Mouse (Mus musculus): Measurements from ENCODE around the gene Spin1. TPM values are rescaled to one million over a fixed set of nuclear protein-coding genes. Genes with fewer than 3 reads are reported as not detected.
"Not testable (repeated sequence)": the region's sequence is repeated elsewhere in the genome, so short reads cannot be mapped to it uniquely, and the experiment has no call there.

Spin1 gene
- total RNA-seq (2021) = 100 to 1,000 TPM; 163 to 175 TPM
- long read RNA-seq, experiment 1, full-length matches to known transcripts = 201 of 305 reads
- long read RNA-seq, experiment 1, partial matches to known transcripts = 32 of 305 reads
- long read RNA-seq, experiment 1, other reads (novel, unspliced or antisense) = 72 of 305 reads
- long read RNA-seq, experiment 2, full-length matches to known transcripts = 133 of 184 reads
- long read RNA-seq, experiment 2, partial matches to known transcripts = 11 of 184 reads
- long read RNA-seq, experiment 2, other reads (novel, unspliced or antisense) = 40 of 184 reads

DNA sequence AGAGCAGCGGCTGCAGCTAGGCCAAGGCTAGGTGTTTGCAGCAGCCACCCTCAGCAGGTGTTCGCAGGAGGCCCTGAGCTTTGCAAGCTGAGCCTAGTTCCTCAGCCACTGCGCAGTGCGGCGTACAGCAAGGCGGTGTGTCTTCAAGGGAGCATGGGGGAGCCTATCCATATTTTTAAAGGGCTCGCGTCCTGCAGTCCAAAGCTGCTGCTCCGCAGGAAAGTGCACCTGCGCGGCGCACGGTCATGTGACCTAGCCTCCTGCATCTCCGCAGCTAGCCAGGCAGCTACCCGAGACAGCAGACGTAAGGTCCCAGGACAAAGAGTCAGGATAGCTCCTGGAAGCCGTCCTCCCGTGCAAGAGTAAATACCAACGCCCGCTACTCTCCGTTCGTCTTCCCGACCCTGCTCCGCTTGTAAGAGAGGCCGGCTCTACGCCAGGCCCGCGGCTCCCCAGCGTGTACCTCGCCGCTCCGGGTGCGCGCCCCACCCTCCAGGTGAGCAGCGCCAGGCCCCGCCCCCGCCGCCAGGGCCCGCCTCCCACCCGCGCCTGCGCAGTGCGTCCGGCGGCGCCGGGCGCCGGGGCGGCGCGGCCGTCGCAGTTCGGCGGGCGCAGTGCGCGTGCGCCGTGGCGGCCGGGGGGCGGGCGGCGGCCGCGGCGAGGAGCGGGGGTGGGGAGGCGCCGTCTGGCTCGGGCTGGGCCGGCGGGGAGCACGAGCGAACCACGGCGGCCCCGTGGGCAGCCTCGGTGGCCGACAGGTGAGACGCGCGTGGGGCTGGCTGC, at the start of gene Spin1:
Gene Spin1 (plus strand): TSS at position 648 of the 783 bp plus-strand sequence.
- intact Hi-C loops (cut with DNase I) = loop anchor here (5.0 to 10.0 kb wide), 3 partner anchors 153 to 544 kb away; partner anchors contain the start of gene Cks2
- Histone ChIP-seq H3K4me3 (peak within 1 kb of the TSS; percentile 84), H3K27ac (peak within 1 kb of the TSS; percentile 95)
- peak; percentile 88 to 89 for DNase-seq (ENCODE audit: extremely low spot score in 1 of 2, low spot score in 2 of 2)
- no peak for TF ChIP-seq CTCF (IDR thresholded peaks at IDR 0.05)

DNA sequence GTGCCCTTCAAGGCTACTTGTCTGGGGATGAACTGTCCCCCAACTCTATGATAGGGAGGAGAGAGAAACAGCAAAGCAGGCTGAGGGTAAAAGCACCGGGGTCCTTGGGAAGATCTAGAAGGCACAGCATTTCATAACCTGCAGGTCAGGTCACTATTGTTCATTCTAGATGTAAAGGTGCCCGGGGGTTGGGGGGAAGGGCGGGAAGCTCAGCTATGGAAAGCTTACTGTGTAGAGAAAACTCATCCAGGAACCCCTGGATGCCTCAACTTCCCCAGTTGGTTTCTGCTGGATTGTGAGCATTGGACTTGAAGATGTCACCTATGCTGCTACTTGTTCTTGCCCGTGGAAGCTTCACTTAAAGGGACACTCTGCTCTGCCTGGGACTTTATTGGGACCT, 49.7 kb upstream of the Spin1 start:
- no peak overlapping the region for H3K4me3 ChIP-seq
- TF ChIP-seq CTCF (IDR thresholded peaks at IDR 0.05) = no peak
- H3K27ac ChIP-seq = no peak overlapping the region
- no peak for DNase-seq (ENCODE audit: extremely low spot score in 1 of 2, low spot score in 2 of 2)
- intact Hi-C loops (cut with DNase I) = no loop called here

DNA sequence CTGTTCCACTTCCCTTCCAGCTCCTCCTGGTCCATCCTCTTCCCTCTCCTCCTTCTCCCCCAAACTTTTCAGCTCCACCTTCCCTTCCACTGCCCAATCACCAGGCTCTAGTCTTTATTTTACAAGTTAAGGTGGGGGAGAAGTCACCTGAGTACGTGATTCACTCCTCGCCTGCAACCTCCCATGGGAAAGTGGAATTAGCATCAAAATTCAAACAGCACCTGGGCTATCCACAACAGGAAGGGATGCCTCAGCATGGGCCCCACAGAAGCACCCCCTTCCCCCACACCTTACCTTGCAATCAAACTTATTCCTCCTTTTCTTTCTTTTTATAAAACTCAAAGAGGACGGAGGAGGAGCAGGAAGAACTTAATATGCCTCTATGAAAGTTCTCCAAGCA, 48.3 kb upstream of the Spin1 start:
- intact Hi-C loops (cut with DNase I) = no loop called here
- no peak overlapping the region for H3K4me3 ChIP-seq
- no peak for TF ChIP-seq CTCF (IDR thresholded peaks at IDR 0.05)
- no peak for DNase-seq (ENCODE audit: extremely low spot score in 1 of 2, low spot score in 2 of 2)
- no peak overlapping the region for H3K27ac ChIP-seq

DNA sequence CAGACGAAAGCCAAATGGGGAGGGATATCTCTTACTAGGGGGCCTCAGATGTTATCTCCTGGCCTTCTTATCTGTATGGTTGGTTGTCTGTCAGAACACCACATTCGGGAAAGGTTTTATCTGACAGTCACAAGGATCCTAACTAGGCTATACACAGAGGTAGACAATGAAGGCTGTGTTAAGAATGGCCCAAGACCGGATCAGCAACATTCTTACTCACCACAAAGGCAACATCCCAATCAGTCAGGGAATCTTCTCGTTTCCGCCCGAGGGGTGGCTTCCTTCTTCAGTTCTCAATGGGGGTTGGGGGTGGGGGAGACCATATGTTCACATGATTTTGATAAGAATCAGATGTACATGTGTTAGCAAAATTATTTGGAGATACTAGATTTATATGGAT, 37.7 kb upstream of the Spin1 start:
- TF ChIP-seq CTCF (IDR thresholded peaks at IDR 0.05) = no peak
- intact Hi-C loops (cut with DNase I) = no loop called here
- no peak for DNase-seq (ENCODE audit: extremely low spot score in 1 of 2, low spot score in 2 of 2)
- Histone ChIP-seq H3K4me3 (no peak overlapping the region), H3K27ac (no peak overlapping the region)

DNA sequence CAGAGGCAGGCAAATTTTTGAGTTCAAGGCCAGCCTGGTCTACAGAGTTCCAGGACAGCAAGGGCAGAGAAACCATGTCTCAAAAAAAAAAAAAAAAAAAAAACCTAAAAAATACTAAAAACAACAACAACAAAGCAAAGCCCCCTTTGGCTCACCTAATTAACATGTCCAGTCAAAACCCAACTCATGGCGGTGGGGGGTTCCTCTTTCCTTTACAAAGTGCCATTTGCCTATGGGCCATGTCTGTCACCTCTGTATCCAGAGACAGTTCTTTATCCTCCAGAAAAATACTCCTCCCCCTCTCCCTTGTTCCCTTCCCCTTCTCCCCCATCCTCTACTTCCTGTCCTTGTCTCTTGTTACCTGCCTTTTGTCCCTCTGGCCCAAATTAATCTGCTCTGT, 37.0 kb upstream of the Spin1 start:
- intact Hi-C loops (cut with DNase I) = no loop called here
- Histone ChIP-seq H3K27ac (no peak overlapping the region), H3K4me3 (no peak overlapping the region)
- TF ChIP-seq CTCF (IDR thresholded peaks at IDR 0.05) = no peak
- DNase-seq (ENCODE audit: extremely low spot score in 1 of 2, low spot score in 2 of 2) = no peak

DNA sequence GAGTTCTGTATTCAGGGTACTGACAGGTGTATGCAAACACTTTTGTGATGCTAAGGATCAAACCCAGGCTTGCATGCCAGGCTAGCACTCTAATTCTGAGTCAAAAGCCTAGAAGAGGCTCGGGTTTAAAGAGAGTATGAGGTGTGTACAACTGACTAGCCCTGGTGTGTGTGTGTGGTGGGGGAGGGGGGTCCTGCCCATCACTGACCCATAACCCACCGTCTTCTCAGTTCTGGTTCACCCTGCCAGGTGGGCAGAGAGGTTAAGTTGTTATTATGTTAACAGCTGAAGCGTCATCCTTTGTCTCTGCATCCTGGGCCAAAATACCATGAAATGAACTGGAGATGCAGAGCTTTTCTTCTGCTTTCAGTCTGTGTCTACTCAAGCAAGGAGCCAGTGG, 36.3 kb upstream of the Spin1 start:
- TF ChIP-seq CTCF (IDR thresholded peaks at IDR 0.05) = no peak
- H3K4me3 ChIP-seq = no peak overlapping the region
- no peak for DNase-seq (ENCODE audit: extremely low spot score in 1 of 2, low spot score in 2 of 2)
- H3K27ac ChIP-seq = no peak overlapping the region
- intact Hi-C loops (cut with DNase I) = no loop called here

DNA sequence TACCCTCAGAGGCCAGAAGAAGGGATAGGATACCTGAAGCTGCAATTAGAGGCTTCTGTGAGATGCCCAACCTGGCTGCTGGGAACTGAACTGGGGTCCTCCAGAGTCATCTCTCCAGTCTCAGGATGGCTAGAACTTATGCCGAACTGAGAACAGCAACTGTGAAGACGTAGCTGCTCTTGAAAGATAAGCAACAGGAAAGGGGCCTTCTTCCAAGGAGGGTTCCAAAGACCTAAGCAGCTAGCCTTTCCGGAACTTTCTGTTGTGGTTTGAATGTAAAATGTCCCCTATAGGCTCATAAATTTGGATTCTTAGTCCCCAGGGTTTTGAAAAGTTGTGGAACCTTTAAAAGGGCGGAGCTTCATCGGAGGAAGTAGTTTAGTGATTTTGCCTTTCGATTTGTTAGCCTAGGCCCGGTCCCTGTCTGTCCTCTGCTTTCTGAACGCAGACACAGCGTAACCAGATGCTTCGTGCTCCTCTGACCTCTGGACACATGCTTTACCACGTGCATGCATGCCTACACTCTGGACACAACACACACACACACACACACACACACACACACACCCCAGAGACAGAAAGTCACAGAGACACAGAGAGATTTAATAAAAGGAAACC, 29.5 kb upstream of the Spin1 start:
- Histone ChIP-seq H3K4me3 (no peak overlapping the region), H3K27ac (no peak overlapping the region)
- DNase-seq (ENCODE audit: extremely low spot score in 1 of 2, low spot score in 2 of 2) = no peak
- TF ChIP-seq CTCF (IDR thresholded peaks at IDR 0.05) = no peak
- intact Hi-C loops (cut with DNase I) = no loop called here

DNA sequence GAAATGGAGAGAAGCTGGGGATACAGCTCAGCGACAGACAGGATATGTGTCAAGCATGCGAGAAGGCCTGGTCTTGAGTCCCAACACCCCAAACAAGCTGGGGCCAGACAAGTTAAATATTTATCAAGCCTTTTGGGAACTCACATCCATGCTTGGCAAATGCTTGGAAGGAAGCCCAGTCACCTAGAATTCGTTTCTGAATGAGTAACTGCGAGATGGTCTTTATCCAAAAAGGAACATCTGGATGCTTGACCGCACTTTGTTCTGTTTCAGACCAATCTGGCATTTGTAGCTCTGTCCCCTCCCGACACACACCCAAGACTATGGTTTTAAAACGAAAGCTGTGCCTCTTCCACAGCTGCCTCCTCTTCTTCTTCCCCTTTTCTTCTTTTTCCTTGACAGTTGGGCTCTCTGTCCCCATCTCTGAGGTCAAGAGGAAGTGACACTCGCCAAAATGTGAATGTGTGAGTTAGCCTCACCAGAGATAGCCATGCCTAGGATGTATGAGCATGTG, 28.9 kb upstream of the Spin1 start:
- DNase-seq (ENCODE audit: extremely low spot score in 1 of 2, low spot score in 2 of 2) = no peak
- Histone ChIP-seq H3K4me3 (no peak overlapping the region), H3K27ac (no peak overlapping the region)
- intact Hi-C loops (cut with DNase I) = no loop called here
- no peak for TF ChIP-seq CTCF (IDR thresholded peaks at IDR 0.05)

DNA sequence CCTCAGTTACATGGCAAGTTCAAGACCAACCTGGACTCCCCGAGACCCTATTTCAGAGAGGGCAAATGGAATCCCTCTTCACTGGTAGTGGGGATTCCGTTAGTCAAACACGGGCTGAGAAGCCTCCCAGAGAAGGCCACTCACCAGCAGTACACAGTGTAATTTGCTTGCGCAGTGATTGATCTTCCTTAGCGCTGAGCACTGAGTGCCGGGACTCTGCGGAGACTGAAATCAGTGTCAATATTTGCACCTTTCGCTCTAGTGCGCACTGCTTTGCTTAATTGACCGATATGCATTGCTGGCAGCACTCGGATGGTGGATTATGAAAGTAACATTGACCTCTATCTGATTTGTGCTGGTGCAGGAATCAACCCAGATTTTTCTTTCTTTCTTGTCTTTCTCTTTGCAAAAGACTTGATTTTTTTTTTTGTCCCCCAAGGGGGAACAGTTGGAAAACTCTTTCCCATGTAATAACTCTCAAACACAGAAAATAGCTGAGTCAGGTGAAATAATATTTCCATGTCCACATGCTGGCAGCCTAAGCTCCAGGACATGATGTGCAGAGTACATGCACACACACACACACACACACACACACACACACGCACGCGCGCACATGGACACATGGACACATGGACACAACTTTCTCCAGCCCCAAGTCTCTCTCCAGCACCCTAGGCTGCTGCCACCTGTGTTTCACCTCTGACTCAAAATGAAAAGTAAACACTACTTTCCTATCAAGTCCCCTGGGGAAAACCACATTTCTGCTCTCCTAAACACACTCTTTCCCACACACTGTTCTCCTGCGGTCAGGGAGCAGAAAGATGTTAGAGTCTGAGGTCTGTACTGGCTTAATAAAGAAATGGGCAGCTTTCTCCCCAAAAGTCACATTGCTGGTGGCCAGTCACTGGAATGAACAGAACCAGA, 27.5 kb upstream of the Spin1 start:
- no peak for DNase-seq (ENCODE audit: extremely low spot score in 1 of 2, low spot score in 2 of 2)

DNA sequence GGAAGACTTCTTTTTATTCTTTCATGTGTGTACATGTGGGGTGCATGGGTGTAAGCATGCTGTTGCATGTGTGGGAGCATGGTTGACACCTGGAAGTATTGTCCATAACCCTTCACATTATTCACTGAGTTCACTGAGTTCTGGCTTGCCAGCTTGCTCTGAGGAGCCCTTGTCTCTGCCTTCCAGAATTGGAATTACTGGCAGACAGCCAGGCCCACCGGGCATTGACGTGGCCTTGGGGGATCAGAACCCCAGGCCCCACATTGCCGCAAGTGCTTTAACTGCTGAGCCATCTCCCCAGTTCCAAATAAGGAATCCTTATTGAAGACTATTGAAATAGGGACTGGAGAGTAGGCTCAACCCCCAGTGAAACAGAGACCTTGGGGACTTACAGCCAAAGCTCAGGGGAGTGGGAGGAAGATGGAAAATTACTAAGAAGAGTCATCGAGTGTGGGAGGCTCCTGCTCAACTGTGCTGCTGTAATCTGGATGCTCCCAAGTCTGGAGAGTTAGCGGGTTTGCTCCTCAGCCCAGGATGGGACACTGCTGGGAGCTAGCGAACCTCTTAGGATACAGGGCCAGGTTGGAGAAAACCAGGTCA, 26.5 kb upstream of the Spin1 start:
- no peak overlapping the region for H3K27ac ChIP-seq
- intact Hi-C loops (cut with DNase I) = no loop called here
- no peak for DNase-seq (ENCODE audit: extremely low spot score in 1 of 2, low spot score in 2 of 2)
- H3K4me3 ChIP-seq = no peak overlapping the region
- TF ChIP-seq CTCF (IDR thresholded peaks at IDR 0.05) = no peak

More for the DNA sequence above, 27.5 kb upstream of the Spin1 start:
- no peak for TF ChIP-seq CTCF (IDR thresholded peaks at IDR 0.05)
- H3K4me3 ChIP-seq = no peak overlapping the region
- intact Hi-C loops (cut with DNase I) = no loop called here
- H3K27ac ChIP-seq = no peak overlapping the region

DNA sequence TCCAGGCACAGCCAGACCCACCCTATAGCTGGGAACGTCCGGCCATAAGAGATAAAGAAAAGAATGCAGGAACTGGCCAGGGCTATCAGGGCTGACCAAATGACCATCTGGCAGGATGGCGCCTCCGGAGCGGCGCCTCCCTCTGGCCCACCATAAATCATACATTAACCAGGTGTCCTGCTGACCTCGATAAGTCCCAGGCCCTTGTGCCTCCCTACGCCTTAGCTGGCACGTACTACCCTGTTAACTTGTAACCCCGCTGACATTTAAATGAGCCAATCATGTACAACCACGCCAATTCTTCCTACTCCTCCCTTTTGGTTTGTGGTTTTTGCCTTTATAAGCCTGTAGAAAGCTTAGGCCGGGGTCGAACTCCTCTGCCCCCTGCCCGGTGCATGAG, 24.5 kb upstream of the Spin1 start:
- DNase-seq (ENCODE audit: extremely low spot score in 1 of 2, low spot score in 2 of 2); intact Hi-C loops (cut with DNase I); H3K27ac ChIP-seq; H3K4me3 ChIP-seq: not testable (repeated sequence)

DNA sequence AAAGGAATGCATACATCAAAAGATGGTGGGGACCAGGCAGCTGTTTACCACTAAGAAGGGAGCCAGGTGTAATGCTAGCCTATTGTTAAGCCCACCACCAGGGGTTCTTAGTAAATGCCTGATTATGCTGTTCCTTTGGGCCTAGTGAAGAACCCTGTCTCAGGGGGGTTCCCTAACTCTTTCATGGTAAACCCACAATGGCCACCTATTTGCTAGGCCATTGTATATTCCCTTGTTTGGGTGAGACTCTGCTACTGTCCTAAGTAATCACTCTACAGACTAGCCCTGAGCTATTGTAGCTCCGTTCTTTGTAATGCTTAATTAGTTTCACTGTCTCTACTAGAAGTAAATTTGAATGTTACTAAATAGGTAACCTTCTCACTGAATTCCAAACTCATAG, 22.1 kb upstream of the Spin1 start:
- intact Hi-C loops (cut with DNase I); DNase-seq (ENCODE audit: extremely low spot score in 1 of 2, low spot score in 2 of 2); H3K4me3 ChIP-seq; H3K27ac ChIP-seq: not testable (repeated sequence)
